Mouse (Mus musculus): ENCODE measurements around the gene Crlf3. TPM values are rescaled to one million over a fixed set of nuclear protein-coding genes. Genes with fewer than 3 reads are reported as not detected.

Gene Crlf3
- 23.8 and 29.3 TPM in 2 replicates for polyA plus RNA-seq (2012)

GRCm38 (mm10) chr11:80080826-80081728 is at the start of gene Crlf3:
Gene Crlf3 (minus strand): TSS chr11:80080991.

GRCm38 (mm10) chr11:80088917-80089816 is 8.4 kb upstream of the Crlf3 start, which contains the start of gene Atad5:
Gene Atad5 (plus strand): TSS chr11:80089400.

Other genes with a start within 250 kb of the Crlf3 start
- 3.8 and 4.0 TPM in 2 replicates for gene Utp6, start 118.6 kb downstream of the Crlf3 start, polyA plus RNA-seq (2012)
- gene Suz12, start 87.9 kb downstream of the Crlf3 start, polyA plus RNA-seq (2012): 17.5 and 23.9 TPM in 2 replicates
- 2.6 and 3.1 TPM in 2 replicates for gene Atad5, start 8.4 kb upstream of the Crlf3 start, polyA plus RNA-seq (2012)
- 0.31 and 0.43 TPM in 2 replicates for gene Tefm, start 61.2 kb upstream of the Crlf3 start, polyA plus RNA-seq (2012)
- gene Adap2, start 73.1 kb upstream of the Crlf3 start, polyA plus RNA-seq (2012): 0.47 and 0.50 TPM in 2 replicates
- 3.9 and 4.9 TPM in 2 replicates for gene Rnf135, start 102.9 kb upstream of the Crlf3 start, polyA plus RNA-seq (2012)
- 5.0 and 7.3 TPM in 2 replicates for gene Rhot1, start 128.0 kb upstream of the Crlf3 start, polyA plus RNA-seq (2012)
- gene Rhbdl3, start 219.9 kb upstream of the Crlf3 start, polyA plus RNA-seq (2012): 0.64 and 0.87 TPM in 2 replicates